Mouse (Mus musculus) heart, adult 2 months (tissue): Measurements from ENCODE around the gene Clec12a. TPM values are rescaled to one million over a fixed set of nuclear protein-coding genes. Genes with fewer than 3 reads are reported as not detected.

Source experiments
- DNase-seq, 2 experiments: peaks; one replicate each; pipeline ENCODE4 v3.0.0; 2021
- H3K27ac ChIP-seq: fragments of 200-600 bp; 2 replicates; pipeline ENCODE4 v1.8.1; 2022
- H3K27me3 ChIP-seq: fragments of 200-500 bp; 2 replicates; pipeline ENCODE4 v1.6.1; 2012; ENCODE audit warnings: mild to moderate bottlenecking, low read length, inconsistent platforms, mixed read lengths; ENCODE audit not compliant: control insufficient read depth, insufficient read depth
- H3K36me3 ChIP-seq: fragments of 200-500 bp; 2 replicates; pipeline ENCODE4 v1.6.1; 2012; ENCODE audit warnings: low read length, inconsistent platforms; ENCODE audit not compliant: control insufficient read depth, insufficient read depth
- H3K4me1 ChIP-seq: fragments of 200-500 bp; 2 replicates; pipeline ENCODE4 v1.6.1; 2011; ENCODE audit warnings: low read length; ENCODE audit not compliant: control insufficient read depth, insufficient read depth
- H3K4me3 ChIP-seq: fragments of 200-600 bp; 2 replicates; pipeline ENCODE4 v1.8.1; 2022
- H3K79me2 ChIP-seq: fragments of 200-500 bp; replicated peaks from 2 replicates; pipeline ENCODE4 v1.6.1; 2012; ENCODE audit warnings: mild to moderate bottlenecking, inconsistent platforms, low read length, moderate library complexity, mixed read lengths; ENCODE audit not compliant: control insufficient read depth, insufficient read depth
- H3K9ac ChIP-seq: fragments of 200-500 bp; 2 replicates; pipeline ENCODE4 v1.6.1; 2012; ENCODE audit warnings: low read depth, mild to moderate bottlenecking, control low read depth, inconsistent platforms, low read length, mixed read lengths
- CTCF ChIP-seq: fragments of 200-600 bp; IDR thresholded peaks from 2 replicates; pipeline ENCODE4 v1.8.1; 2022; ENCODE audit warnings: antibody characterized with exemption, mild to moderate bottlenecking, moderate library complexity
- EP300 ChIP-seq: fragments of 200-500 bp; IDR thresholded peaks from 2 replicates; pipeline ENCODE4 v1.6.1; 2011; ENCODE audit warnings: low read depth, low read length, control low read depth; ENCODE audit not compliant: insufficient read depth
- POLR2A ChIP-seq: fragments of 200-500 bp; IDR thresholded peaks from 2 replicates; pipeline ENCODE4 v1.6.1; 2011; ENCODE audit warnings: mild to moderate bottlenecking, low read depth, low read length, control low read depth; ENCODE audit not compliant: insufficient read depth
- WGBS: fragments of 180-500 bp; shearing (Covaris S2); methylation state at CpG from one replicate; pipeline ENCODE4 v1.1.7; 2018; 5-methylcytosine and 5-hydroxymethylcytosine counted together
- intact Hi-C: fragments of 180-260 bp; cut with DNase I; formaldehyde crosslinking; loops from one replicate; pipeline ENCODE4 v1.15.1; 2025
- polyA plus RNA-seq: library from polyadenylated mRNA; depleted of rRNA; stranded (reverse); fragments of >200 nt; gene quantifications from 2 replicates; pipeline ENCODE4 v1.2.3, GENCODE M21; 2012
- total RNA-seq, 2 experiments: library from RNA; stranded (reverse); gene quantifications; 2 replicates each; pipeline ENCODE4 v1.2.3; 2021

The Clec12a gene
- total and polyA plus RNA-seq, 3 experiments = 0.63 to 0.80 (median 0.73) TPM

GRCm38 (mm10) chr6:129383466-129383865, 41.0 kb downstream of the Clec12a start:
- H3K9ac ChIP-seq = no peak overlapping the region
- no peaks in the 10 kb centered on the region for H3K36me3 ChIP-seq
- no peaks in the 10 kb centered on the region for H3K4me1 ChIP-seq
- 48% methylated on average over 3 of the region's 3 CpGs for WGBS
- H3K27me3 ChIP-seq = no peaks in the 10 kb centered on the region
- TF ChIP-seq CTCF = no peak
- TF ChIP-seq EP300 = no peak
- TF ChIP-seq POLR2A = no peak
- no peak overlapping the region for H3K27ac ChIP-seq
- no peaks in the 10 kb centered on the region for H3K79me2 ChIP-seq
- no peak for DNase-seq
- intact Hi-C loops = no loop called here
- H3K4me3 ChIP-seq = no peak overlapping the region

- H3K9ac ChIP-seq = no peak overlapping the region
- TF ChIP-seq CTCF (no peak), POLR2A (no peak), EP300 (no peak)
- no peak overlapping the region for H3K27ac ChIP-seq
- intact Hi-C loops = no loop called here
- no peaks in the 10 kb centered on the region for H3K4me1 ChIP-seq
- WGBS = 81% methylated on average over 4 of the region's 4 CpGs
- no peaks in the 10 kb centered on the region for H3K27me3 ChIP-seq
- no peak for DNase-seq
- no peaks in the 10 kb centered on the region for H3K79me2 ChIP-seq
- H3K4me3 ChIP-seq = no peak overlapping the region
- no peaks in the 10 kb centered on the region for H3K36me3 ChIP-seq
Observed at GRCm38 (mm10) chr6:129385000-129385399, 42.5 kb downstream of the Clec12a start.

GRCm38 (mm10) chr6:129385774-129386173, 43.3 kb downstream of the Clec12a start, which contains the start of gene Clec12b:
Gene Clec12b (minus strand): TSS chr6:129385874.
- 58% methylated on average over 2 of the region's 2 CpGs for WGBS

GRCm38 (mm10) chr6:129393087-129393720, 50.7 kb downstream of the Clec12a start:
- TF ChIP-seq CTCF (peak; percentile 90), EP300 (no peak)
- no peak overlapping the region for H3K27ac ChIP-seq
- WGBS = 13% methylated on average over 2 of the region's 2 CpGs
- DNase-seq = no peak
- no peak overlapping the region for H3K4me3 ChIP-seq
- no peaks in the 10 kb centered on the region for H3K79me2 ChIP-seq
- no peaks in the 10 kb centered on the region for H3K36me3 ChIP-seq
- no peak overlapping the region for H3K9ac ChIP-seq
- no peaks in the 10 kb centered on the region for H3K27me3 ChIP-seq
- intact Hi-C loops = loop anchor here (1.0 kb wide), 3 partner anchors 83 to 166 kb away; no protein-coding TSS in a partner anchor
- no peaks in the 10 kb centered on the region; the same call in 1 of the 2 replicates for H3K4me1 ChIP-seq

More at GRCm38 (mm10) chr6:129385774-129386173, 43.3 kb downstream of the Clec12a start, which contains the start of gene Clec12b:
- no peak for TF ChIP-seq POLR2A
- TF ChIP-seq EP300 = no peak
- TF ChIP-seq CTCF = no peak
- intact Hi-C loops = no loop called here
- no peak for DNase-seq
- H3K4me3 ChIP-seq = no peak within 1 kb of the TSS
- no peak within 1 kb of the TSS for H3K9ac ChIP-seq
- no peaks in the 10 kb centered on the region for H3K79me2 ChIP-seq
- H3K4me1 ChIP-seq = no peaks in the 10 kb centered on the region
- H3K27ac ChIP-seq = no peak within 1 kb of the TSS
- H3K27me3 ChIP-seq = no peaks in the 10 kb centered on the region
- H3K36me3 ChIP-seq = no peaks in the 10 kb centered on the region

GRCm38 (mm10) chr6:129393732-129394131, 51.2 kb downstream of the Clec12a start:
- Histone ChIP-seq H3K36me3 (no peaks in the 10 kb centered on the region), H3K79me2 (no peaks in the 10 kb centered on the region), H3K9ac (no peak overlapping the region), H3K27ac (no peak overlapping the region), H3K4me1 (no peaks in the 10 kb centered on the region; the same call in 1 of the 2 replicates), H3K27me3 (no peaks in the 10 kb centered on the region), H3K4me3 (no peak overlapping the region)
- intact Hi-C loops = loop anchor here (1.0 to 2.0 kb wide), 4 partner anchors 29 to 166 kb away; no protein-coding TSS in a partner anchor
- DNase-seq = no peak
- no peak for TF ChIP-seq POLR2A
- no peak for TF ChIP-seq CTCF
- no peak for TF ChIP-seq EP300
- WGBS = 59% methylated on average over 6 of the region's 6 CpGs

GRCm38 (mm10) chr6:129396997-129397396, 54.5 kb downstream of the Clec12a start, which contains the start of gene Clec1b:
Gene Clec1b (plus strand): TSS chr6:129397297.
- 43% methylated on average over 8 of the region's 8 CpGs for WGBS
- Histone ChIP-seq H3K4me3 (no peak within 1 kb of the TSS), H3K36me3 (peaks cover 2% of the 10 kb centered on the region; the same call in 1 of the 2 replicates), H3K79me2 (no peaks in the 10 kb centered on the region), H3K27me3 (no peaks in the 10 kb centered on the region), H3K9ac (no peak within 1 kb of the TSS), H3K4me1 (peaks cover 3% of the 10 kb centered on the region), H3K27ac (no peak within 1 kb of the TSS)
- TF ChIP-seq POLR2A = no peak
- TF ChIP-seq EP300 = no peak
- TF ChIP-seq CTCF = no peak
- intact Hi-C loops = no loop called here
- DNase-seq = no peak
